Mouse (Mus musculus) heart, adult 9 months (tissue): ENCODE data around the gene Nckap1l.

ENCODE experiments used
- DNase-seq, 2 experiments: peaks; one replicate each; pipeline ENCODE4 v3.0.0; 2022; ENCODE audit warnings: low spot score in 2 of 2

The Nckap1l gene

DNA sequence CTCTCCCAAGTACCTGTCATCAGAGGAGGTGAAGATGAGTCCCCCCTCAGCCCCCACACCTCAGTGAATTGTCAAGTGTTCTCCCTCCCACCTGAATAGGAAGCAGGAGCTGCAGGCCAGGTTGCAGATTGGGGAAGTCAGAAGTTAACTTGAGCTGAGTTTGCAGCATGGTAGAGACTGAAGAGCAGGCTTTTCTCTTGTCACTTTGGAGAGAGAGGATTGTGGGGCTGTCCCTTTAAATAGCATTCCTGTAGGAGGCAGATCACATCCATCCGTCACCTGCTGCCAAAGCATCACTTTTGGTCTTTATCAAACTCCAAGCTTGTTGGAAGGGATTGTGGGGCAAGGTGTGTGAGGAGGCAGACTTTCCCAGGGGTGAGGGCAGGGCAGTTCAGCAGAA is 47.1 kb downstream of the Nckap1l start:
- DNase-seq = no peak

DNA sequence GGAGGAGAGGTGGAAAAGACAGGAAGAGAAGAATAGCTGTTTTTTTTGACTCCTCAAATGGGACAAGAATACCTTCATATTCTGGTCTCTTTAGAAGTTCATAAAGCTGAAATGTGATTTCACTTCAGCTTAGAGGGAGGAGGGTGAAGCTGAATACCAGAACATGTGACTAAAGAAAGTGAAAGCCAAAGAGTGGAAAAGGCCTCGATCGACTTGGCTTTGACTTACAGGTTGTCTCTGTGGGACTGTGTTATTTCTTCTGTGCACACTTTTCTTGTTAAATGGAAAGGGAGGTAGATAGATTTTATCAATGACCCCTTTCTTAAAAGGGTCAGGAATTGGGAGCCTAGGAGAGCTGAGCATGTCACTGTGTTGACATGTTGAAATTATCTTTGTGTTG is 47.6 kb downstream of the Nckap1l start:
- DNase-seq = no peak

DNA sequence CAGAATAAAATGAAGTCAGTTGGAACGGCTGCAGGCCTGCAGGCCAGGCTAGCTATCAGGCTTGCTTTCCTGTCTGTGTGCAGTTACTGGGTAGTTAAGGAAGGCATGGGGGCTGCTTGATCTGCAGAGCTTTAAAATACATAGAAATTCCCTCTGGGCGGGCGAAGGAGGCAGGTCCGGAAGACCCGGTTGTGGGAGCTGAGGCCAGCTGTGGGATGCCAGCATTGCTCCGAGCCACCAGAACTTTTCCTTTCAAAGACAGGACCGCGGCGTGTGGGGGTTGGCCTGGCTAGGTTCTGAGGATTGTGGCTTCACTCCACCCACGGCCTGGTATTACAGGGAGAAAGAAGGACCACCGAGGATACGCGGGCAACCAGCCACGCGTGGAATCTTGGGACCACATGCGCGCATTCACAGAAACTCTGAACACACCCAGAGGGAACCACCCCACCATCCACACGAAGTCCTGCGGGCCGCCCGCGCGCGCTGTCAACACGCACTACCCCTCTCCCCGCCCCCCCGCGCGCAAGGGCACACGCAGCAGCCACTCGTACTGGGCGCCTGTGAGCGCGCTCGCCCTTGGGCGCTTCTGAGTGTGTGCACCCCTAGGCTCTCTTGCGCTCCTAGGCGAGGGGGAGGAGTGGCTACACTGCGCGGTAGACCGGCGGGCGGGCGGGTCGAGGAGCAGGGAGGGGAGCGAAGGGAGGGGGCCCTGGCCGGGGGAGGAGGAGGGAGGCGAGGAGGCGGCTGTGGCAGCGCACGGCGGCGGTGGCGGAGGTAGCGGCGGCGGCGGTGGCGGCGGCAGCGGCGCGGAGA is 49.0 kb downstream of the Nckap1l start, which contains the start of gene Pde1b:
Pde1b (plus strand) TSS at position 600 of the 816 bp plus-strand sequence.
- peak; percentile 15 to 16 for DNase-seq

DNA sequence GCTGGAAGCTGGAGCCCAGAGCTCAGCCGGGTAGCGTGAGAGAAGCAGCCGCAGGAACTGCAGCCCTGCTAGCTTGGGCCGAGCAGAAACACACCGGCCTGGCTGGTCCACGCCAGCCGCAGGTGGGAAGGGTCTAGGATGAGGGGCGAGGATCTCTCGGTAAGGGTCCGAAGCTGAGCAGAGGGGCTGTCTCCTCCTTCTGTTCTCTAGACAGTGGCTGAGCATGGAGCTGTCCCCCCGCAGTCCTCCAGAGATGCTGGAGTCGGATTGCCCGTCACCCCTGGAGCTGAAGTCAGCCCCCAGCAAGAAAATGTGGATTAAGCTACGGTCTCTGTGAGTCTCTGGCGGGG is 49.6 kb downstream of the Nckap1l start:
- DNase-seq = no peak

DNA sequence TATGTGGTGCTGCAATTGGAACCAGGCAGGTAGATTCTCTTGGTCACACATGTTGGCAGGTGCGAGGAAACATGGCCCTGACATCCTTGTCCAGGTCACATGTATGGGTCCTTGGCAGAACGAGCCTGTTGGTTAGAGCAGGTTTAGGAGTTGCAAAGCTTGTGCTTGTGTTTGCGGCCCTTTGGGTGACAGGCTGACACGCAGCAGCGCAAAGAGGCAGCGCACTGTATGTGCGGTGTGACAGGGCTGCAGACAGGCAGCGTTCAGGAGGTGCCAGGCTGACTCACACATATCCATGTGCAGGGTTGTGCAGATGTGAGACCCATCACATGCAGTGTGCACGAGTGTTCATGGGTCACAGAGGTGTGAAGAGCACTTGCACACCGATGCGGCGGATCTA is 50.1 kb downstream of the Nckap1l start:
- no peak for DNase-seq

DNA sequence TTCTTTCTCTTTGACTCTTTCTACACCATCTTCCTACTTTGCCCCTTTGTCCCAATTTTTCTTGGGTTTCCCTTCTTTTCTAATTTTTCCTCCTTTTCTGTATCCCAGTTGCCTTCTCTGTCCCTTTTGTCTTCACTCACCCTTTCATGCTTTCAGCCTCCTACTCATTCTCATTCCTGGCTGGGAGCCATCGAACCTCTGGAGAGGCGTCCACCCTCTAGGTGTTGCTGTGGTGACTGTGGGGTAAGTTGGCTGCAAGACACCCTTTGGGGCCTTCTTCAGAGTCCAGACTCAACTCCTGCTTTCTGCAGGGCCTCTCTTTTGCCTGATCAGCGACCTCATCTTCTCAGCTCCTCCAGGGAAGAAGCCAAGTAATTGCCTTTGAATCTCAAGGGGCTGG is 55.7 kb downstream of the Nckap1l start:
- DNase-seq = no peak

DNA sequence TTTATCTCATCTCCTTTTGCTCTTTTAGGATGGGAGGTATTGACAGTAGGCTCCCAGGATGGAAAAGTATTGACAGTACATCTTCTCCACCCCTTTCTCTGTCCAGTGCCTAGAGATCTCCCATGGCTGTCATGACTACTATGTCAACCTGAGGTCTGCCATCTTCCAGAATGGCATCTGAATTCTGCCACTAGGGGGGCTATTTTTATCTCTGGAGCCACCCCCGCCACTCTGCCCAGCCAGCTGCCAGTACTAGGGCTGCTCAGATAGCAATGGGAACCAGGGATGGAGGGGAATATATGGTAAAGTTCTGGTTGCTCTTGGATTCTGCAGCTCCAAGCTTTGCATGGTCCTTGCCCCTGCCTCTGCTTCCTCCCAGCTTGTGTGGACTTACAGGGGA is 58.1 kb downstream of the Nckap1l start:
- no peak for DNase-seq

DNA sequence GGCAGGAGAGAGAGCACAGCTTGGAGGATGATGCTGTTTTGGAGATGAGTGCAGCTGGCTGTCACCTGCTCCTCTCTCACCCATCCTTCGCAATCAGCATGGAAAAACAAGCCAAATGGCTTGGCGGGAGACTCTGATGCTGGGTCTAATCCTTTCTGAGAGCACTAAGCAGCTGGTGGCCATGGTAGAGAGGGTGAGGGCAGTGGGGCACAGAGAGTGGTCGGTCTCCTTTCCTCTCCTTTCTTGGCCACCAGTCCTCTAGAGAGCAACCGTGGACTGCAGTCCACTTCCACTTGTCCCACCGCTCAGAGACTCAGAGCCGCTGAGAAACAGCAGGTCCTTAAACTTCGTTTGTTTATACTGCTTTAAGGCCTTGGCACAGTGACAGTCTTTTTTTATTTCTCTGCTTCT is 60.0 kb downstream of the Nckap1l start:
- DNase-seq = no peak

DNA sequence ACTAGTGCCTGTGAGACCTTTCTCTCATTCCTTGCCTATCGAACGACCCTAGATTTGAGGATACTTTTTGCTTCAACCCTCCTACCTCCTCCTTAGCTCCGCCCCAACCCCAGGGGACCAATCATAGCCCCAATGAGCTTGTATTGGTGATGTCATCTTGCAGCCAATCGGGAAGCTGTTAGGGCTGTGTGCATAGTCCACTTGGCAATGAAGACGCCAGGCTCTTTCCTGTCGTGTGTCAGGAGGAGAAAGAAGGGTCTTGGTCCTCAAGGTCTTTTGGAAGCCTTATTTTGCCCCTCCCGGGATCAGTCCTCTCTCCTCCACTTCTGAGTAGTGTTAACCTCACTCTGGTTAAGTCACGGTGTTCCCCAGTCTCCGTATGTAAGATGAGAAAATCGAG is 60.5 kb downstream of the Nckap1l start:
- peak; percentile 76 to 77 for DNase-seq

DNA sequence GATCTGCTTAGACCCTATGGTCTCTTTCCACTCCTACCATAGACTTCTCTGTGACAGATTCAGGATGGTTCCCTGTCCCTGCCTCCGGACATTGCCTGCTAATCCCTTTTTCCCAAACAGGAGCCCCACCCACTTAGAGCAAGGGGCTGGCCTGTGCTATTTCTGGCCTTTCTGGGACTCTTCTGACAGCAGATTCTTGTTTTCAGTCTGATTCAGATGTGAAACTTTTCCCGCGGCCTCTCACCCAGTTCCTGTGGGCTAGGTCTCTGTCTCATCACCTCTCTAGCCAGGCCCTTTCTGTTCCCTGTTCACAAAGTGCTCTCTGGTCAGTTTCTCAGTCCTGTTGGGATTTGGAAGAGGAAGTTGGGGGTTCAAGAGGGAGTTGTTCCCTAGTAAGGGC is 61.3 kb downstream of the Nckap1l start:
- peak; percentile 22 to 46 for DNase-seq

DNA sequence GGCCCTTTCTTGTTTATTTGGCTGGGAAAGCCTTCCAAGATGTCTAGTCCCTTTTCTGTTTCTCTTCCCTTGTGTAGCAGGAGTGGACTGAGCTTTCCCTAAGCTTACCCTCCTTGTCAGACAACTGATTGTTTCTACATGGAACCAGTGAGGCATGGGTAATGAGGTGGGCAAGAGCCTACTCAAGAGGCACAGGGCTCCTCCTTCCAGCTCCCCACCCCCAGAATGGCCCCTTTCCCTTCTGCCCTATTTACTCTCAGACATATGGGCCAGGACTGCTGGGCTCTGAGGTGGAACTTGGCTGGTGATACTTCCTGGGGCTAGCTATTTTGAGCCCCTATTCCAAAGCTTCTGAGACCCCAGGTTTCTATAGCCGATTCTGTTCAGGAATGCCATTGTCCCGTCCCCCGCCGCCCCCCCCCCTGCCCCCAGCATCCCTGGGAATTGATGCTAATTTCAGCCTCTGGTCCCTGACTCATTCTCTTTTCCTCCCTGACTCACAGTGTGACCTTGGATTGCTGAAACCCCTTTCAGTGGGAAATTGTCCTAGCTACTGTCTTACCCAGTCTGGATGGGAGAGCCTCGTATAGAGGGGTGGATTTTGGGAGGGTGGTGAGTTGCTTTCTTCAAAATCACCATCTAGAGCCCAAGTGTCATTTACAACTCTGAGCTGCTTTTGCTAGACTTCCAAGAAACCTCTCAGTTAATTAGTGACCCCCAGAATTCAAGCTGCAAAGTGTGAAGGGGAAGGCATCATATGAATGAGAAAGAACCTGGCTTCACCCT is 65.2 kb downstream of the Nckap1l start:
- DNase-seq = no peak

DNA sequence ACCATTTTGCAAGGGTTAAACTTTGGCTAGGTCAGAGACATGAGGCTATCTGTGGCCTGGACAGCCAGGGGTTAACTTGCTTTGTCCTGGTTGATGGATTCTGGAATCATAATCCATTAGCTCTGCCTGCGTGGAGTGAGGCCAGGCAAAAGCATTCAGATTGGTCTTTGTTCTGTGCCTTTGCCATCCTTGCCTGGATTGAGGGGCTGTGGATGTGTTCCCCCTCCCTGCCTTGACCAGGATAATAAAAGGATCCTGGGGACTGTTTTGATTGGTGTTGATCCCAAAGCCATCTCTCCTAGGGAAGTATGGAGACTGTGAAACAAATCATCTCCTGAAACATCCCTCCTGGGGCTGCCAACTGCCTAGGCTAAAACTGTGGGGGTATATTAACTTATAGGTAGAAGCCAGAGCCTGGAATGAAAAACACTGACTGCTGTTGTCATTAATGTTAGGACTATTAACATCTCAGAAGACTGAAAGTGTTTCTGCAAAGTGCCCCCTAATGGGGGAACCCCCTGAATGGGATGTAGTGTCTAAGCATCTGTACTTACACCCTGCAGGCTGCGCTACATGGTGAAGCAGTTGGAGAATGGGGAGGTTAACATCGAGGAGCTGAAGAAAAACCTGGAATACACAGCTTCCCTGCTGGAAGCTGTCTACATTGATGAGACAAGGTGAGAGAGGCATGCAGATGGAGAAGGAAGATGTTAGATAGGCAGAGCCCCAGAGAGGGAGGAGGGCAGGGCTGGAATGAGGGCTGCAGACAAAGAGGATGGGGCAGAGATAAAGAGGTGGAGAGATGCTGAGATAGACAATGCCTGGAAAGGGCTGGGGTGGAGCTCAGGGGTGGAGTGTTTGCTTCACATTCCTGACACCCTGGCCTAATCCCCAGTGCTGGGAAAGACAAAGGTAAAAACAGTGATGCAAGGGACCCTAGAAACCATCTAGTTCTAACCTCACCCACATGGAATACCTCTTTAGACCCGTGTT is 66.1 kb downstream of the Nckap1l start:
- no peak for DNase-seq

DNA sequence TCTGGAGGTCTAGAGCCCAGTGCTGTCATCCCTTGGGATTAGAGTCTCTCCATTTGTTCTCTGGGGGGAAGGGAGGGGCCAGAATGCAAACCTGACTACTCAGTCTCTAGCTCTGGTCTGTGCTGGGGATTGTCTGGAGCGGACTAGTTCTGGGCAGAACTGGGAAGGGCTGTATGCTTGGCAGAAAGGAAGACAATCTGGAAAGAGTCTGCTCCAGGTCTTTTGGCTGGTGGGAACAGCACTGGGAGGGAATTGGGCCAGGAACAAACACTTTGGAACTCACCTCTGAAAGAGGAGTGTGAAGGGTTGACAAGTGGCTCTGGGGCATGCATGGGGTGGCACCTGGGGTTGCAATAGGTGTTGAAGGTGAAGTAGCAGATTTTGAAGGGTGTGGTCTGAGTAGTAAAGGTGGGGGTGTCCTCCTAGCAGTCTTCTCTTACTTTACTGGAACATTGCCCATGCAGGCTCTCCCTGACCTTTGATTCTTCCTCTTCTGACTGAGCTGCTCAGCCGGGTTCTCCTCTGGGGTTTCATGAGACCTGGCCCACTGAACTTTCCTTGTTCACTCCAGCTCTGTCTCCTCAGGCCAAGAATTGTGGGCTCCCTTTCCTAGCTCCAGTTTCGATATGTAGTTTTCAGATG is 69.0 kb downstream of the Nckap1l start:
- DNase-seq = no peak

DNA sequence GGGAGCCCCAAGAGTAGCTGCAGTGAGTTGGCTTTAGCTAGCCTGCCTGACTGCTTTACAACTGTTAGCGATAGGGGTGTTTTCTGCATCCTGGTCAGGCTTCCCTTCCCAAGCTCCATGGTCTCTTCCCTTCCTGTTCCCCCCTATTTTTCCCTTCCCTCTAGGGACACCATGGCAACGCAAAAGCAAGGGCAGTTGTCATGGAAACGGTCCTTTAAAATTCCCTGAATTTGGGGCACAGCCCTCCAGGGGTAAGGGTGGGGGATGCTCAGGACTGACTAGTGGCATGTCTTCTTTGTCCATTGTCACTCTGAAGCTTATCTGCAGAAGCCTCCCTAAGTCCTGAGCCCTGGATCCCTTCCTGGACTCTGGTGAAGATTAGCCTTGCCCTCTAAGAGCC is 69.6 kb downstream of the Nckap1l start:
- DNase-seq = no peak

DNA sequence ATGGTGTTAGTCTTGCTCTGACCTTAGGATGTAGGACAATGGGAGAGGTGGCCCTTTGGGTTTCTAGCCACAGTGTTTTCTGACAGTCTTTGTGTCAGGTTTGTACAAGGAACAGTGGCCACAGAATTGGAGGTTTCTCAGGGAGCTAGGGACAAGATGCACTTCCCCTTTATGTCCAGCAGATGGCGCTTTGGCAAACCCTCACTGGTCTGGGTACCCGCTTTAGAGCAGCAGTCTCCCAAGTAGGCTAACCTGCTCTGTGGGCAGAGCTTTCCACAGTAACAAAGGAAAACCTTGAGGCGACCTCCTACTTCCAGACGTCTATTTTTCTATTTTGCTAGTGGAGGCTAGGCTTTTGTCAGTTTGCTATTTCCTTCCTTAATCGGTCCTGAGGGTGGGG is 76.8 kb downstream of the Nckap1l start:
- DNase-seq = peak; percentile 22 to 29

DNA sequence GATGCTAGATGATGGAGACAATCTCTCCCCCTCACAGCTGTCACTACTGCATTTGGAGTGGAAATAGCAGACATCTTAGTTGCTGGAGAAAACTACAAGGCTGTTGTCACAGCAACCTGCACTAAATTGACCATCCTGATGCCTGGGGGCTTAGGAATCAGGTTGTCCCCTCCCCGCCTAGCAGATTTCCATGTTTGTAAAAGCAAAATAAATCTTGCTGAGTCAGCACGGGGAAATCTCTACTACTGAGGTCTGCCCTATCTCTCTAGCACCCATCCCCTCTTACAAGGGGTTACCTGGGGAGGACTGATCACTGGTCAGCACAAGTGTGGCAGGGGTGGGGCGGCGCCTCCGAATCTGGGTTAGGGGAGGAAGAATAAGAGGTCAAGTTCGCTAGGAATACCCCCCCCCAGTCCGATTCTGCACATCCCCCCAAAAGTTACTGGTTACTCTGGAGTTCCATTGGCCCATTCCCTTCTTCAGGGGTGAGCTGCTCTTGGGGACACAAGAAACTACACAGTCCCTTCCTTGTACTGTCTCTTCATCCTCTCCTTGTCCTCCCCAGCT is 80.5 kb downstream of the Nckap1l start:
- no peak for DNase-seq

DNA sequence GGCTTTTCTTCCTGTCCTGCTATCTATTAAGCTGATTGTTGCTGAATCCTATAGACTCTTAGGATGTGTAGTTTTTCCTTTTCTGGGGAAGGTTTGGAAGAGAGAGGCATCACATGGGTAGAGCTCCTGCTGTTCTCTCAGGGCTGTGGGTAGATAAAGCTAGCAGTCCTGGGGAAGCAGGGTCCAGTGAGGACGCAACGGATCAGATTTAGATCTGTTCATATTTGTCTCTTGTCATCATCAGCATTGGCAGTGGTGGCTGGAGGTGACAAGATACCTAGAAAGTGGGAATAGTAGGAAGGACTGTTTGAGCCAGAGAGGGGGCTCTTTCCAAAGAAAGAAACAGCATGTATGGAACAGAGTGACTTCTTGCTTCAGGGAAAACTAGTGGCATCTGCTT is 81.4 kb downstream of the Nckap1l start:
- DNase-seq = no peak

DNA sequence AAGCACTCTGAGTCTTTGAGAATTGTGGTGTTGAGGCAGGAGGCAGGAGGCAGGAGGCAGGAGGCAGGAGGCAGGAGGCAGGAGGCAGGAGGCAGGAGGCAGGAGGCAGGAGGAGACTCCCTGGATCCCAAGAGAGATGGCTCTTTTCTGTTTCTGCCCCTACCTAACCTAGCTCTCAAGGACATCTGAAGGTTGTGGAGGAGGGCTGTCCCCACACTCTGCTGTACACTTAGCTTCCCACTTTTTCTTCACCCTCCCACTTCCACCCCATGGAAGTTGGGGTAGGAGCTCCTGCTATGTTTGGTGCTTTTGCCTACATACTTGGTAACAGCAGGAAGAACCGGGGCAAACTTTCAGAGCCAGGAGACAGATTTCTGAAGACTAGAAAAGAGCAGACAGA is 82.2 kb downstream of the Nckap1l start:
- DNase-seq = no peak

DNA sequence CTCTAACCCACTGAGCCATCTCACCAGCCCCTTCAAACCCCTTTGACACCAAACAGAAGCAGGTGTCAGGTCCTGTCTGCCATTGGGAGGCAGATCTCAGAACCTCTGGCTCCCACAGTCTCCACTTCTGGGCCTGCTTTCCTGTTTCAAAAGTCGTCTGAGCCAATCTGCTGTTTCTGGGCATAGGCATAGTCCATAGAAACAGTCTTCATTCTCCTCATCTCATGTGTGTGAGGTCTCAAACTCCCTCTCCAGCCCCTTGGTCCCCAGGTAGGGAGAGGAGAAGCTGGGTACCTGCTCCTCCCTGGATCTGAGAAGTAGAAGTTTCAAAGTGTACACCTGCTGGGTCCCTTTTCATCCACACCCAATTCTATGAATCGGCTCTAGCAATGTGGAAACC is 82.9 kb downstream of the Nckap1l start:
- DNase-seq = no peak

DNA sequence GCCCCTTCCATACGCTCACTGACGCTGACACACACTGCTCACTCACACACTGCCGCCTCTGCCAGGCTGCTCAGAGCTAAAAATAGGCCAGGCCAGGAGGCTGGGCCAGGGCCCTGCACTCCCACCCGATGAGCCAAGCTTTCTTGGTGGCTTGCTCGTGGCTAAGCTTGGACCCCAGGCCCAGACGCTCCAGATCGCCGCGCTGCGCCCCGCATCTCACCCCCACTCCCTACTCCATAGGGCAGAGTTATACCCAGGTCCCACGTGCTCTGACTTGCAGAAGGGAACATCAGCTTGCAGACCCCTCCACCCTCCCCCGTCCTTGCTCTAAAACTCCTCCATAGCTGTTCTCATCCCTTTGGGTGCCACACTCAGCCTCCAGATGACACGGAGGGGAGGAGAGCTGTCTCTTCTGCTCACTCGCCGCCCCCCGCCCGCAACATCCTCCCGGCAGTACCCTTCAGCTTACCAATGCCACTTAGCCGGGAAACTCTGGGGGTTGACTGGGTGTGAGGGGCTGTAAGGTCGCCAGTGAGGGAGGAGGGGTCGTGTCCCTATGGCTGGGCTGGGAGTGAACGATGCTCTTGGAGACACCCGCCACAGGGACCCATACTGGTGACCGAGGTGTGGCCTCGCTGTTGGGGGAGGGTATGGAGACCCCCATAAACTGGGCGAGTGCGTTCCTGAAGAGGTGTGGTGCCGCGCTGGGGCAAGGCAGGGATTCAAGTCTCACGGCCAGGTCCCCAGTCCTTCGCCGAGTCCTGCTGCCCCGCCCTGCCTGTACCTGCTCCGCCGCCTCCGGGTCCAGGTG is 83.6 kb downstream of the Nckap1l start:
- DNase-seq = no peak
